Mouse (Mus musculus) heart, postnatal 14 days (tissue): ENCODE measurements around the gene Prkce. TPM values are rescaled to one million over a fixed set of nuclear protein-coding genes. Genes with fewer than 3 reads are reported as not detected.

ENCODE experiments used
- DNase-seq, 2 experiments: peaks; one replicate each; pipeline ENCODE4 v3.0.0; 2021 to 2022
- intact Hi-C: fragments of 180-260 bp; cut with DNase I; formaldehyde crosslinking; loops from one replicate; pipeline ENCODE4 v1.15.1; 2025
- total RNA-seq, 2 experiments: library from RNA; stranded (reverse); gene quantifications; 2 replicates each; pipeline ENCODE4 v1.2.3; 2021

The Prkce gene
- total RNA-seq, 2 experiments from 2014 or later = 28.7 to 29.1 TPM

- intact Hi-C loops = no loop called here
- DNase-seq = no peak
Observed at GRCm38 (mm10) chr17:86279751-86280150, 112.2 kb downstream of the Prkce start.

- no peak for DNase-seq
- intact Hi-C loops = no loop called here
Observed at GRCm38 (mm10) chr17:86283741-86284140, 116.2 kb downstream of the Prkce start.

- intact Hi-C loops = no loop called here
- no peak for DNase-seq
Observed at GRCm38 (mm10) chr17:86285058-86285457, 117.5 kb downstream of the Prkce start.

GRCm38 (mm10) chr17:86286747-86287271 is 119.2 kb downstream of the Prkce start:
- intact Hi-C loops = no loop called here
- peak; percentile 60 to 66 for DNase-seq

GRCm38 (mm10) chr17:86292711-86293110 is 125.1 kb downstream of the Prkce start:
- peak in 1 of 2 experiments; percentile 18 for DNase-seq
- intact Hi-C loops = loop anchor here (2.0 kb wide), 2 partner anchors 130 to 154 kb away; no protein-coding TSS in a partner anchor

GRCm38 (mm10) chr17:86293247-86293744 is 125.7 kb downstream of the Prkce start:
- intact Hi-C loops = loop anchor here (2.0 kb wide), 2 partner anchors 130 to 154 kb away; no protein-coding TSS in a partner anchor
- DNase-seq = peak; percentile 65 to 75

- DNase-seq = no peak
- intact Hi-C loops = no loop called here
Observed at GRCm38 (mm10) chr17:86299576-86299975, 132.0 kb downstream of the Prkce start.

- intact Hi-C loops = no loop called here
- DNase-seq = peak; percentile 23 to 40
Observed at GRCm38 (mm10) chr17:86300774-86301595, 133.4 kb downstream of the Prkce start.

GRCm38 (mm10) chr17:86302266-86302665 is 134.7 kb downstream of the Prkce start:
- intact Hi-C loops = no loop called here
- DNase-seq = peak; percentile 69 to 79

GRCm38 (mm10) chr17:86302861-86303331 is 135.3 kb downstream of the Prkce start:
- intact Hi-C loops = no loop called here
- peak; percentile 44 to 54 for DNase-seq

- intact Hi-C loops = no loop called here
- DNase-seq = peak; percentile 27 to 46
Observed at GRCm38 (mm10) chr17:86303401-86304243, 136.0 kb downstream of the Prkce start.

- no peak for DNase-seq
- intact Hi-C loops = no loop called here
Observed at GRCm38 (mm10) chr17:86304923-86305630, 137.5 kb downstream of the Prkce start.

- no peak for DNase-seq
- intact Hi-C loops = no loop called here
Observed at GRCm38 (mm10) chr17:86306161-86306560, 138.6 kb downstream of the Prkce start.

- intact Hi-C loops = no loop called here
- DNase-seq = peak; percentile 74 to 77
Observed at GRCm38 (mm10) chr17:86313413-86314139, 146.0 kb downstream of the Prkce start.

GRCm38 (mm10) chr17:86315874-86316273 is 148.3 kb downstream of the Prkce start:
- intact Hi-C loops = no loop called here
- no peak for DNase-seq

- intact Hi-C loops = no loop called here
Observed at GRCm38 (mm10) chr17:86316771-86317170, 149.2 kb downstream of the Prkce start.

GRCm38 (mm10) chr17:86317197-86317596 is 149.6 kb downstream of the Prkce start:
- no peak for DNase-seq
- intact Hi-C loops = no loop called here

More at GRCm38 (mm10) chr17:86316771-86317170, 149.2 kb downstream of the Prkce start:
- no peak for DNase-seq

GRCm38 (mm10) chr17:86319967-86320602 is 152.5 kb downstream of the Prkce start:
- intact Hi-C loops = no loop called here
- DNase-seq = no peak

GRCm38 (mm10) chr17:86322840-86323239 is 155.3 kb downstream of the Prkce start:
- DNase-seq = no peak
- intact Hi-C loops = no loop called here
